Mouse (Mus musculus): Measurements from ENCODE around the gene Os9. TPM values are rescaled to one million over a fixed set of nuclear protein-coding genes. Genes with fewer than 3 reads are reported as not detected.
"Not testable (repeated sequence)": the region's sequence is repeated elsewhere in the genome, so short reads cannot be mapped to it uniquely, and the experiment has no call there.

Os9 gene
- total RNA-seq, 2 experiments from 2014 or later, result 42.3 to 170 TPM

- ATAC-seq (ENCODE audit: poor library complexity, severe bottlenecking), result no peak
Measured at GRCm38 (mm10) chr10:127147135-127147534, 26.2 kb upstream of the Os9 start.

GRCm38 (mm10) chr10:127145303-127145702 is 24.4 kb upstream of the Os9 start:
- no peak for ATAC-seq (ENCODE audit: poor library complexity, severe bottlenecking)

GRCm38 (mm10) chr10:127144536-127144935 is 23.6 kb upstream of the Os9 start:
- no peak for ATAC-seq (ENCODE audit: poor library complexity, severe bottlenecking)

- ATAC-seq (ENCODE audit: poor library complexity, severe bottlenecking), result no peak
Measured at GRCm38 (mm10) chr10:127143228-127143627, 22.3 kb upstream of the Os9 start.

GRCm38 (mm10) chr10:127141500-127141899 is 20.6 kb upstream of the Os9 start:
- peak; percentile 52 for ATAC-seq (ENCODE audit: poor library complexity, severe bottlenecking)

- no peak for ATAC-seq (ENCODE audit: poor library complexity, severe bottlenecking)
Measured at GRCm38 (mm10) chr10:127140971-127141370, 20.0 kb upstream of the Os9 start.

GRCm38 (mm10) chr10:127138328-127139141 is 17.6 kb upstream of the Os9 start:
- no peak for ATAC-seq (ENCODE audit: poor library complexity, severe bottlenecking)

GRCm38 (mm10) chr10:127137896-127138295 is 17.0 kb upstream of the Os9 start:
- no peak for ATAC-seq (ENCODE audit: poor library complexity, severe bottlenecking)

GRCm38 (mm10) chr10:127136510-127136909 is 15.6 kb upstream of the Os9 start:
- ATAC-seq (ENCODE audit: poor library complexity, severe bottlenecking), result peak; percentile 84

GRCm38 (mm10) chr10:127135118-127135836 is 14.3 kb upstream of the Os9 start:
- ATAC-seq (ENCODE audit: poor library complexity, severe bottlenecking), result peak; percentile 61

GRCm38 (mm10) chr10:127134394-127135035 is 13.6 kb upstream of the Os9 start:
- ATAC-seq (ENCODE audit: poor library complexity, severe bottlenecking), result not testable (repeated sequence)

- no peak for ATAC-seq (ENCODE audit: poor library complexity, severe bottlenecking)
Measured at GRCm38 (mm10) chr10:127132469-127132868, 11.5 kb upstream of the Os9 start.

GRCm38 (mm10) chr10:127129431-127129830 is 8.5 kb upstream of the Os9 start:
- ATAC-seq (ENCODE audit: poor library complexity, severe bottlenecking), result no peak

GRCm38 (mm10) chr10:127127711-127128279 is 6.9 kb upstream of the Os9 start:
- ATAC-seq (ENCODE audit: poor library complexity, severe bottlenecking), result no peak

GRCm38 (mm10) chr10:127126579-127126978 is 5.6 kb upstream of the Os9 start:
- peak; percentile 74 for ATAC-seq (ENCODE audit: poor library complexity, severe bottlenecking)

GRCm38 (mm10) chr10:127125210-127126001 is 4.5 kb upstream of the Os9 start:
- ATAC-seq (ENCODE audit: poor library complexity, severe bottlenecking), result peak; percentile 47

- ATAC-seq (ENCODE audit: poor library complexity, severe bottlenecking), result peak; percentile 26
Measured at GRCm38 (mm10) chr10:127123436-127123805, 2.5 kb upstream of the Os9 start.

GRCm38 (mm10) chr10:127122784-127123435 is 2.0 kb upstream of the Os9 start:
- ATAC-seq (ENCODE audit: poor library complexity, severe bottlenecking), result no peak

GRCm38 (mm10) chr10:127122018-127122417 is 1.1 kb upstream of the Os9 start:
- no peak for ATAC-seq (ENCODE audit: poor library complexity, severe bottlenecking)

All from megakaryocyte, adult 5-6 weeks (primary cell).